Mouse (Mus musculus): ENCODE data around the gene Trim7.

DNA sequence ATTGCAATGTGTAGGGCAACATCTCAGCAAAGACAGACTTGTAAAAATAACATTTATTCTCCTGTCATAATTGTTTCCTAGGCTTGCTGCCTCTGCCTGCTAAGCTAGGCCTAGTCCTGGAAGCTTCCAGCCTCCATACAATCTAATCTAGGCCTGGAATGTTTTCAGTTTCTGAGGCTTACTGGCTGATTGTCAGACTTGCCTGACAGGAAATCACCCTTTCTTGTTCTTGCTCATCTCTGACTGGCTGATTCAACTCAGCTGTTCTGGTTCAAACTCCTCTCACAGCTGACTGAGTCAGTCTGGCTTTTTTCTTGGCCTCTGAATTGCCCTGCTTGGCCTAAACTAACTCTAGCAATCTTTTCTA is 5.6 kb upstream of the Trim7 start:
- TF ChIP-seq CTCF (IDR thresholded peaks at IDR 0.05) (no peak), POLR2A (IDR thresholded peaks at IDR 0.05; ENCODE audit: insufficient read depth, low read depth, low read length) (no peak)

Measured in heart, adult 2 months (tissue).